Mouse (Mus musculus): ENCODE measurements around the gene Gimap8. TPM values are rescaled to one million over a fixed set of nuclear protein-coding genes. Genes with fewer than 3 reads are reported as not detected.

Gene Gimap8
- total and polyA plus RNA-seq, 3 experiments = 21.6 to 28.5 (median 27.5) TPM

DNA sequence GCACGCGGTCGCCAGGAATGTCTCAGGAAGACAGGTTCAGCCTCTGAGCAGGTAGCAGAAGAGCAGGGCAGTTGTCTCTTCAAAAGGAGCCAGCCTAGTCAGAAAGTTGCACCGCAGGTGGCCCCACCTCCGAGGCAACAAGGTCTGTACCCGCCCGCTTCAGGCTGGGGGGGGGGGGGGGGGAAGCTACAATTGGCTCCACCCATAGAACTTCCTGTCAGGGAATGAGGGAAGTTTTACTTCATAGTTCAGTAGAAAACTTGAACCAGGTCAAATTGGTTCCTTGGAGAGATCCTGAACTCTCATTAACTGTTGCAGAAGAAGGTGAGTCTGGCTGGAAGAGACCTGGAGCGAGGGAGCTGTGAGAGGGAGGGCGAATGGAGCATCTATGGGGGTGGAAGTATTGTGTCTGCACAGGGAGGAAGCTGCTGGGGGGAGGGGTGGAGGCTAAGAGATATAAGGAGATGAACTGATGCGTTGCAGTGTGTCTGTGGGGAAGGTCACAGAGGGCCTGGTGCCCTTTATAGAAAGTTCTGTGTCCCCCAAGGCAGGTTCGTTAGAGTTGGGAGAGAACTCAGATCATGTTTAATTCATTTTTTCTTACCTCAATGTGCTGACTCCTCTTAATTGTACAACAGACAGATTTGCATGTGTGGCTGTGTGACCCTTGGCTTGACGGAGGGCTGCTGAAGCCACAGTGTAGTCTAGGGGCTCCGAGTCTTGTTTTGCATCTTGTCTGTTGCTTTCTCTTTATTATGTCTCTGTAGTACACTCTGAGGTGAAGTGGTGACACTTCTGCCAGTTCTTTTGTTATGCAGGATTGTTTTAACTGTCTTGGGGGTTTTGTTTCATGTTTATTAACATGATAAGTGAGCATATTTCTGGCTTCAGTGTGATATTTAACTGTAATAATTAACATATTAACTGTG is 29.2 kb downstream of the Gimap8 start, which contains the start of gene Gimap9 (continued):
- TF ChIP-seq JUN (IDR thresholded peaks at IDR 0.05; ENCODE audit: insufficient read depth, low read depth, low read length) = peak; percentile 28; the same call in 1 of the 2 replicates

DNA sequence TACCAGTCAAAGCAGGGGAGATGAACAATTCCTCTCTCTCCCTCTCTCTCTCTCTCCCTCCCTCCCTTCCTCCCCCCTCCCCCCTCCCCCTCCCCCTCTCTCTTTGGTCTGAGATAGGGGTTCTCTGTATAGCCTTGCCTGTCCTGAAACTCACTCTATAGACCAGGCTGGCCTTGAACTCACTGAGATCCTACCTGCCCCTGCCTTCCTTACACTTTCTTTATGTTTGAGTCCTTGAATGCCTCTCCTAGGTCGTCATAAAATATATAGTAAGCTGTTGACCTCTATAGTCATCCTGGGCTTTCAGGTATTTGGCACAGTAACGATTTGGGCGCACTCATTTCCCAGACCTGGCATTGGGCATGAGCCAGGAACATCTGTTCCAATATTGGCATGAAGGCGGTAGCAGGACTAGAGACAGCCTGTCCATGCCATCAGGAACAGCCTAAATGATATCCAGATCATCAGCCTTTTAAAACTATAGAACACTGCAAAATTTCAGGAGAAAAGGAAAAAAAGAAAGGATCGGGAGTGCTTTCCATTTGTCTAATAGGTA is 29.9 kb downstream of the Gimap8 start:
- dilution Hi-C loops (cut with MboI; ENCODE audit: extremely low pct_ligation_motif_present, extremely low pct_unique_long_range_greater_than_20kb, low sequenced_read_pairs) = no loop called here
- peaks cover 4% of the 10 kb centered on the region for H3K9me3 ChIP-seq (replicated peaks; ENCODE audit: low read length)
- in situ Hi-C loops (cut with MboI; ENCODE audit: low pct_ligation_motif_present, low pct_unique_long_range_greater_than_20kb, low sequenced_read_pairs) = no loop called here
- TF ChIP-seq TCF12 (IDR thresholded peaks at IDR 0.05; ENCODE audit: low read depth, low read length) = no peak
- no peak for TF ChIP-seq UBTF (IDR thresholded peaks at IDR 0.05; ENCODE audit: low read depth, low read length)
- peak; percentile 20; the same call in 1 of the 2 replicates for TF ChIP-seq CHD1 (IDR thresholded peaks at IDR 0.05; ENCODE audit: low read depth, low read length)
- peak; percentile 71 for TF ChIP-seq CHD2 (IDR thresholded peaks at IDR 0.05; ENCODE audit: low read length)
- no peak for TF ChIP-seq USF2 (conservative IDR thresholded peaks at IDR 0.05; ENCODE audit: low read depth, low read length)
- no peak for TF ChIP-seq JUN (IDR thresholded peaks at IDR 0.05; ENCODE audit: insufficient read depth, low read depth, low read length)
- TF ChIP-seq E2F4 (IDR thresholded peaks at IDR 0.05; ENCODE audit: insufficient replicate concordance, low read depth, low read length) = no peak
- TF ChIP-seq SMC3 (IDR thresholded peaks at IDR 0.05; ENCODE audit: low read depth, low read length) = no peak
- TF ChIP-seq ZKSCAN1 (IDR thresholded peaks at IDR 0.05; ENCODE audit: borderline replicate concordance, low read depth, low read length) = no peak
- TF ChIP-seq RCOR1 (conservative IDR thresholded peaks at IDR 0.05; ENCODE audit: low read depth, low read length) = 0 out of 2 replicates have a peak, but pooled peaks have one; percentile 1
- no peak for TF ChIP-seq NELFE (IDR thresholded peaks at IDR 0.05; ENCODE audit: low read depth, low read length)
- no peak for TF ChIP-seq KAT2A (IDR thresholded peaks at IDR 0.05; ENCODE audit: insufficient replicate concordance, low read length)
- no peak for TF ChIP-seq JUND (conservative IDR thresholded peaks at IDR 0.05; ENCODE audit: low read depth, low read length)
- TF ChIP-seq MAX (IDR thresholded peaks at IDR 0.05; ENCODE audit: low read length) = no peak
- TF ChIP-seq EP300 (IDR thresholded peaks at IDR 0.05; ENCODE audit: low read length) = no peak
- TF ChIP-seq MEF2A (IDR thresholded peaks at IDR 0.05; ENCODE audit: borderline replicate concordance, low read depth, low read length) = no peak
- TF ChIP-seq BHLHE40 (IDR thresholded peaks at IDR 0.05; ENCODE audit: low read depth, low read length) = no peak
- no peak for TF ChIP-seq ZC3H11A (IDR thresholded peaks at IDR 0.05; ENCODE audit: low read depth, low read length)
- no peak for TF ChIP-seq POLR2AphosphoS2 (IDR thresholded peaks at IDR 0.05; ENCODE audit: low read depth, low read length)
- no peak for TF ChIP-seq NRF1 (IDR thresholded peaks at IDR 0.05; ENCODE audit: low read depth, low read length)
- no peak for TF ChIP-seq POLR2A (IDR thresholded peaks at IDR 0.05; ENCODE audit: low read depth, low read length)
- TF ChIP-seq PAX5 (IDR thresholded peaks at IDR 0.05; ENCODE audit: low read length) = no peak
- TF ChIP-seq HCFC1 (IDR thresholded peaks at IDR 0.05; ENCODE audit: low read depth, low read length) = no peak
- no peak for TF ChIP-seq ZNF384 (IDR thresholded peaks at IDR 0.05; ENCODE audit: low read depth, low read length)
- TF ChIP-seq SIN3A (IDR thresholded peaks at IDR 0.05; ENCODE audit: low read length) = peak; percentile 19; the same call in 1 of the 2 replicates
- no peak for TF ChIP-seq ETS1 (conservative IDR thresholded peaks at IDR 0.05; ENCODE audit: low read depth, low read length)
- peak; percentile 60 for TF ChIP-seq MAZ (IDR thresholded peaks at IDR 0.05; ENCODE audit: low read depth, low read length)
- TF ChIP-seq ELF1 (IDR thresholded peaks at IDR 0.05; ENCODE audit: low read depth, low read length) = no peak
- TF ChIP-seq USF1 (IDR thresholded peaks at IDR 0.05; ENCODE audit: low read depth, low read length) = no peak
- no peak for TF ChIP-seq TBP (conservative IDR thresholded peaks at IDR 0.05; ENCODE audit: low read depth, low read length)
- 0 out of 2 replicates have a peak, but pooled peaks have one; percentile 57 for TF ChIP-seq MXI1 (IDR thresholded peaks at IDR 0.05; ENCODE audit: low read depth, low read length)
- TF ChIP-seq CTCF (conservative IDR thresholded peaks at IDR 0.05 in 1 of 2, IDR thresholded peaks at IDR 0.05 in 1 of 2; ENCODE audit: low read depth in 2 of 2, low read length in 2 of 2) = no peak
- TF ChIP-seq MAFK (IDR thresholded peaks at IDR 0.05; ENCODE audit: insufficient replicate concordance, low read length) = no peak
- no peak for DNase-seq (ENCODE audit: extremely low read depth)
- no peaks in the 10 kb centered on the region for H3K27me3 ChIP-seq (replicated peaks)
- H3K9ac ChIP-seq (ENCODE audit: insufficient read depth, low read depth) = peak overlapping the region; percentile 89
- peak overlapping the region; percentile 59 to 80 (median 64) for H3K4me3 ChIP-seq (replicated peaks in 1 of 3; ENCODE audit: low read depth in 2 of 3, low read length in 2 of 3, poor library complexity in 1 of 3)
- H3K27ac ChIP-seq (ENCODE audit: insufficient read depth, low read depth) = peak overlapping the region; percentile 94
- peaks cover 28 to 67% of the 10 kb centered on the region in 2 experiments for H3K4me1 ChIP-seq (ENCODE audit: control insufficient read depth in 1 of 2, insufficient read depth in 2 of 2)
- H3K4me2 ChIP-seq (ENCODE audit: insufficient read depth, low read depth, poor library complexity, severe bottlenecking) = peak overlapping the region; percentile 98
- H3K79me2 ChIP-seq (replicated peaks; ENCODE audit: control insufficient read depth, extremely low read depth, insufficient read depth, poor library complexity, severe bottlenecking) = peaks cover 22% of the 10 kb centered on the region
- H3K36me3 ChIP-seq (replicated peaks in 1 of 2; ENCODE audit: control insufficient read depth in 1 of 2, insufficient read depth in 1 of 2, low read length in 1 of 2) = peaks cover 0 to 13% of the 10 kb centered on the region in 2 experiments
